Mouse (Mus musculus): Measurements from ENCODE around the gene Xrcc5. TPM values are rescaled to one million over a fixed set of nuclear protein-coding genes. Genes with fewer than 3 reads are reported as not detected.

Gene Xrcc5
- total and polyA plus RNA-seq, 3 experiments: 53.4 to 83.5 (median 60.3) TPM

DNA sequence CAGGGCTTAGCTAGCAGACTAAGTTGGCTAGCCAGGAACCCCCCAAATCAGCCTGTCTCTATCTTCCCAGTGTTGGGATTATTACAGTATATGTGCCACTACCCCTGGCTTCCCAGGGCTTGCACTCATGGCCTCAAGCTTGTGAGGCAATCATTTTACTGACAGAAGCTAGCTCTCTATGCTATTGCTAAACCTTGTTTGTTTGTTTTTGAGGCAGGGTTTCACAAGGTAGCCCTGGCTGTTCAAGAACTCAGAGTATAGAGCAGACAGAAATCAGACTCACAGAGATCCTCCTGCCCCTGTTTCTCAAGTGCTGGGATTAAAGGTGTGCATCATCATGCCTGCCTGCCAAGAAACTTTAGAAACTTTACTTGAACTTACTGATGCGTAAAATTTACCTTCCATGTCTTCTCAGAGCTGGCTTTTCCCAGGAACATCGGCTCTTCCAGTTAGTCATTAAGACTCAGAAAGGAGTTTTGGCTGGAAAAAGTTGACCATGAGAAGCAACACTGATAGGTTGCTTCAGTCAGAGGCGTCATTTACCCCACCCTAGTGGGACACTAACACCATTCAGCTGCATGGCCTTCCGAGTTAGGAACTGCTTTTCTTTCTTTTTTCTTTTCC, 18.6 kb upstream of the Xrcc5 start:
- Histone ChIP-seq H3K27ac (ENCODE audit: insufficient read depth, low read depth) (no peak overlapping the region), H3K4me1 (ENCODE audit: control insufficient read depth in 1 of 2, insufficient read depth in 2 of 2) (peaks cover 0 to 4% of the 10 kb centered on the region in 2 experiments; a peak in 2 of 4 replicates), H3K9me3 (replicated peaks; ENCODE audit: low read length) (no peaks in the 10 kb centered on the region), H3K4me3 (replicated peaks in 1 of 3; ENCODE audit: low read depth in 2 of 3, low read length in 2 of 3, poor library complexity in 1 of 3) (no peak overlapping the region), H3K4me2 (ENCODE audit: insufficient read depth, low read depth, poor library complexity, severe bottlenecking) (no peak overlapping the region), H3K36me3 (replicated peaks in 1 of 2; ENCODE audit: control insufficient read depth in 1 of 2, insufficient read depth in 1 of 2, low read length in 1 of 2) (no peaks in the 10 kb centered on the region), H3K27me3 (replicated peaks) (peaks cover 19% of the 10 kb centered on the region), H3K79me2 (replicated peaks; ENCODE audit: control insufficient read depth, extremely low read depth, insufficient read depth, poor library complexity, severe bottlenecking) (no peaks in the 10 kb centered on the region), H3K9ac (ENCODE audit: insufficient read depth, low read depth) (no peak overlapping the region)
- TF ChIP-seq MEF2A (IDR thresholded peaks at IDR 0.05; ENCODE audit: borderline replicate concordance, low read depth, low read length) (no peak), POLR2AphosphoS2 (IDR thresholded peaks at IDR 0.05; ENCODE audit: low read depth, low read length) (no peak)
- in situ Hi-C loops (cut with MboI; ENCODE audit: low pct_ligation_motif_present, low pct_unique_long_range_greater_than_20kb, low sequenced_read_pairs): no loop called here
- dilution Hi-C loops (cut with MboI; ENCODE audit: extremely low pct_ligation_motif_present, extremely low pct_unique_long_range_greater_than_20kb, low sequenced_read_pairs): no loop called here
- DNase-seq (ENCODE audit: extremely low read depth): no peak

DNA sequence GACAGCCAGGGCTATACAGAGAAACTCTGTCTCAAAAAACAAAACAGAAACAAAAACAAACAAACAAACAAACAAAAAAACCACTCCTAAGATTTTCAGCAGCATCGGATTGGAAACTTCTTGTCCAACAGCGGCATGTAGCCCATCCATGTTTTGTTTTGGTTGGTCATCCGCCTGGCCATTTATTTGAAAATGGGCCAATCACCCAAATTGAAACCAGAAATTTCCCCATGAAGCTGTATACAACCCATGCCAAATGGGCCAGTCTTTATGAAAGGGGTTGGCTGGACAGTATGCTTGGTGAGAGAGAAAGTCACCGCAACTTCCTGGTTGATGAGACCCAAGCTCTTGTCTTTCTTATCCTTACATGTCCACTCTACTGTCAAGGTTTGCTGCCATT, 16.3 kb upstream of the Xrcc5 start:
- H3K4me2 ChIP-seq (ENCODE audit: insufficient read depth, low read depth, poor library complexity, severe bottlenecking): no peak overlapping the region
- no peak overlapping the region for H3K9ac ChIP-seq (ENCODE audit: insufficient read depth, low read depth)
- H3K27me3 ChIP-seq (replicated peaks): peaks cover 5% of the 10 kb centered on the region
- TF ChIP-seq BHLHE40 (IDR thresholded peaks at IDR 0.05; ENCODE audit: low read depth, low read length) (no peak), USF1 (IDR thresholded peaks at IDR 0.05; ENCODE audit: low read depth, low read length) (no peak), CHD1 (IDR thresholded peaks at IDR 0.05; ENCODE audit: low read depth, low read length) (no peak), RCOR1 (conservative IDR thresholded peaks at IDR 0.05; ENCODE audit: low read depth, low read length) (no peak), NELFE (IDR thresholded peaks at IDR 0.05; ENCODE audit: low read depth, low read length) (no peak), JUN (IDR thresholded peaks at IDR 0.05; ENCODE audit: insufficient read depth, low read depth, low read length) (no peak), MXI1 (IDR thresholded peaks at IDR 0.05; ENCODE audit: low read depth, low read length) (no peak), POLR2A (IDR thresholded peaks at IDR 0.05; ENCODE audit: low read depth, low read length) (no peak), JUND (conservative IDR thresholded peaks at IDR 0.05; ENCODE audit: low read depth, low read length) (no peak), UBTF (IDR thresholded peaks at IDR 0.05; ENCODE audit: low read depth, low read length) (no peak), ZMIZ1 (IDR thresholded peaks at IDR 0.05; ENCODE audit: low read depth, low read length) (no peak)
- H3K27ac ChIP-seq (ENCODE audit: insufficient read depth, low read depth): no peak overlapping the region
- H3K9me3 ChIP-seq (replicated peaks; ENCODE audit: low read length): no peaks in the 10 kb centered on the region
- H3K4me3 ChIP-seq (replicated peaks in 1 of 3; ENCODE audit: low read depth in 2 of 3, low read length in 2 of 3, poor library complexity in 1 of 3): no peak overlapping the region
- no peaks in the 10 kb centered on the region for H3K4me1 ChIP-seq (ENCODE audit: control insufficient read depth in 1 of 2, insufficient read depth in 2 of 2)
- no peaks in the 10 kb centered on the region for H3K36me3 ChIP-seq (replicated peaks in 1 of 2; ENCODE audit: control insufficient read depth in 1 of 2, insufficient read depth in 1 of 2, low read length in 1 of 2)
- in situ Hi-C loops (cut with MboI; ENCODE audit: low pct_ligation_motif_present, low pct_unique_long_range_greater_than_20kb, low sequenced_read_pairs): no loop called here
- dilution Hi-C loops (cut with MboI; ENCODE audit: extremely low pct_ligation_motif_present, extremely low pct_unique_long_range_greater_than_20kb, low sequenced_read_pairs): no loop called here
- no peak for DNase-seq (ENCODE audit: extremely low read depth)
- no peaks in the 10 kb centered on the region for H3K79me2 ChIP-seq (replicated peaks; ENCODE audit: control insufficient read depth, extremely low read depth, insufficient read depth, poor library complexity, severe bottlenecking)

DNA sequence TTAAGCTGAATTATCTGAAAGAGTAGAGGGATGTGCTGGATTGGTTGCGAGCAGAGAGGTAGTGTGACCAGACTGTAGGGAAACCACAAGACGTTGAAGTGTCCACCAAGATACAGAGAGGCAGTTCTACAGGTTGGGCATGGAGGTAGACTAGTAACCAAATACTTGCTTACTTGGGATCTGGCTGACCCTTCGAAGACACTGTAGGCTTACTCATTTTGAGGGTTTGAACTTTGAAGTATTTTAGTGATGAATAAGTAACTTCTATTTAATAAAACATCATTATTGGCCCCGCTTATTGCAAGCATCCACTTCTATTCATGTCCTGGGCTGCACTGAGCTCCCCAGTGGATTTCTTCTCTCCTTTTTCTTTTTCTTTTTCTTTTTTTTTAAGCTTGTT, 15.8 kb upstream of the Xrcc5 start:
- DNase-seq (ENCODE audit: extremely low read depth): no peak
- TF ChIP-seq IRF4 (IDR thresholded peaks at IDR 0.05; ENCODE audit: low read depth, low read length) (no peak), E2F4 (IDR thresholded peaks at IDR 0.05; ENCODE audit: insufficient replicate concordance, low read depth, low read length) (no peak)
- Histone ChIP-seq H3K4me2 (ENCODE audit: insufficient read depth, low read depth, poor library complexity, severe bottlenecking) (no peak overlapping the region), H3K4me1 (ENCODE audit: control insufficient read depth in 1 of 2, insufficient read depth in 2 of 2) (no peaks in the 10 kb centered on the region), H3K27ac (ENCODE audit: insufficient read depth, low read depth) (no peak overlapping the region), H3K9ac (ENCODE audit: insufficient read depth, low read depth) (no peak overlapping the region), H3K27me3 (replicated peaks) (peaks cover 5% of the 10 kb centered on the region), H3K9me3 (replicated peaks; ENCODE audit: low read length) (no peaks in the 10 kb centered on the region), H3K79me2 (replicated peaks; ENCODE audit: control insufficient read depth, extremely low read depth, insufficient read depth, poor library complexity, severe bottlenecking) (no peaks in the 10 kb centered on the region), H3K36me3 (replicated peaks in 1 of 2; ENCODE audit: control insufficient read depth in 1 of 2, insufficient read depth in 1 of 2, low read length in 1 of 2) (no peaks in the 10 kb centered on the region), H3K4me3 (replicated peaks in 1 of 3; ENCODE audit: low read depth in 2 of 3, low read length in 2 of 3, poor library complexity in 1 of 3) (no peak overlapping the region)
- dilution Hi-C loops (cut with MboI; ENCODE audit: extremely low pct_ligation_motif_present, extremely low pct_unique_long_range_greater_than_20kb, low sequenced_read_pairs) (no loop called here), in situ Hi-C loops (cut with MboI; ENCODE audit: low pct_ligation_motif_present, low pct_unique_long_range_greater_than_20kb, low sequenced_read_pairs) (no loop called here)
